Comparison of ENCODE assay signal across 11 mouse cellular contexts in the genomic region with DNA sequence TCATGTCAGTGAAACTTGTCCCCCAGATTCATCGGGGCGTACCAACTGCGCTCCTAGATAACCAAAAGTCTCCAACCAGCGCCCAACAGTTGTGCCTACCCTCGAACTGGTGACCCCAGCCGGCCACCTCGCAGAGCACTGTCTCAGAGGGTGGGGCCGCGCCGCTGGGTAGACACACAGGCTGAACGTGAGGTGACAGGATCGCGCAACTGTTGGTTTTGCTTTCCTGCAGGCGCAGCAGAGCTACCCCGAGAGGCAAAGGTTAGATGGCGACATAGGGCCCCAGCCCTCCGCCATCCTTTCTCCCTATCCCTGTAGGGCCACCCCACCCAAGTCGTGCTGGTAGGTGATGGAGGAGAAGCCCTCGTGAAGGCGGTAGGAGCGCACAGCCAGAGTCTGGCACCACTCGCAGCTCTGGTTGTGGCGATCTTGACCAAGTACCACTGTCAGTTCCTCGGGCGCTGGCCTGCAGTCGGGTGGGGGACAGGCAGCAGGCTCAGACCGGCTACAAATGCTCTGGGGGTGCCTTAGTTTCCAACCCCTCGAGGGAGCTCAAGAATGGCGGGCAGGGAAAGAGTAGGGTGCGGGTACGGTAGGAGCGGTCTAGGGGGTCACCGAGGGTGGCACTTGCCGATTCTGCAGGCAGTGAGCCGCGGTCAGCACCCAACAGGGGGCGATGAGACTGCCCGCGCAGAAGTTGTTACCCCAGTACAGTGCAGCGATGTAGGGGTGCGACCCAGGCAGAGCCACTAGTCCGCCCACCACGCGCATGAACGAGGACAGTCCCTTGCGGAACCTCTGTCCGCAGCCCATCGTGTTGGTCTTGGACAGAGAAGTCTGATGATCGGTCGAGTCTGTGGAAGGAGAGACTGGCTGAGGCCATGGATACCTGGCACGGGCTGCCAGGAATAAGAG. TPM values are rescaled to one million over a fixed set of nuclear protein-coding genes. Genes with fewer than 3 reads are reported as not detected.
A peak's percentile ranks its signal among the peaks of the same experiment; 100 is the strongest.
DNase-seq lines count a peak whose midpoint lies in the region; ATAC-seq and TF ChIP-seq lines count a peak whose summit lies in the region.
"Had no signal": no experiment of that assay in that cellular context is flagged by ENCODE, and none has a peak within 500 bp of the region (broad histone marks: within the 10 kb centered on the region; RNA-seq: fewer than 3 reads in every experiment).

No protein-coding gene starts in this region.

- no peak for TF ChIP-seq POLR2A in spleen, adult 2 months (IDR thresholded peaks at IDR 0.05; ENCODE audit: low read depth, low read length)
- no peak for TF ChIP-seq POLR2A in small intestine, adult 2 months (IDR thresholded peaks at IDR 0.05; ENCODE audit: low read depth, low read length)

- H3K9me3 ChIP-seq in forebrain, embryonic 10.5 days = no peaks in the 10 kb centered on the region; the same call in none of the 2 replicates
- no peaks in the 10 kb centered on the region for H3K9me3 ChIP-seq in forebrain, embryonic 11.5 days (ENCODE audit: control insufficient read depth, low read length)
- no peaks in the 10 kb centered on the region for H3K9me3 ChIP-seq in limb, embryonic 12.5 days

- TF ChIP-seq CTCF in spleen, adult 2 months (IDR thresholded peaks at IDR 0.05; ENCODE audit: extremely low read depth, insufficient read depth, insufficient read length, insufficient replicate concordance) = 0 out of 2 replicates have a peak, but pooled peaks have one; percentile 2
- TF ChIP-seq CTCF in small intestine, adult 2 months (IDR thresholded peaks at IDR 0.05; ENCODE audit: extremely low read depth, insufficient read length, insufficient replicate concordance, low read depth, low read length) = no peak

- no peak for DNase-seq in forebrain, embryonic 10.5 days (ENCODE audit: extremely low spot score, low spot score)
- DNase-seq in forebrain, embryonic 11.5 days (ENCODE audit: low spot score) = no peak
- no peak for DNase-seq in spleen, adult 2 months (ENCODE audit: low read depth in 1 of 2, low spot score in 2 of 2)
- DNase-seq in spleen, postnatal 4 days (ENCODE audit: low spot score in 2 of 2) = no peak
- no peak for DNase-seq in frontal cortex, postnatal 25 days (ENCODE audit: low spot score in 2 of 2)

- H3K4me1 ChIP-seq in forebrain, embryonic 10.5 days = peaks cover 30% of the 10 kb centered on the region
- no peaks in the 10 kb centered on the region; the same call in 1 of the 2 replicates for H3K4me1 ChIP-seq in forebrain, embryonic 11.5 days (replicated peaks; ENCODE audit: control insufficient read depth, insufficient read depth, low read length)
- H3K4me1 ChIP-seq in spleen, adult 2 months (ENCODE audit: control insufficient read depth, insufficient read depth, insufficient read length) = peaks cover 21% of the 10 kb centered on the region
- peaks cover 10% of the 10 kb centered on the region for H3K4me1 ChIP-seq in limb, embryonic 12.5 days (replicated peaks)
- H3K4me1 ChIP-seq in small intestine, adult 2 months (ENCODE audit: control insufficient read depth, insufficient read depth, insufficient read length, low read length) = peaks cover 18% of the 10 kb centered on the region

- no peak for ATAC-seq in forebrain, embryonic 11.5 days (replicated peaks; ENCODE audit: low FRiP score)
- ATAC-seq in limb, embryonic 12.5 days (ENCODE audit: insufficient number of reproducible peaks, insufficient read depth, low FRiP score, low TSS enrichment, low read depth) = no peak
- no peak for ATAC-seq in megakaryocyte-erythroid progenitor cell, adult 5-6 weeks (replicated peaks; ENCODE audit: low FRiP score, low TSS enrichment, poor library complexity, severe bottlenecking)

- H3K27me3 ChIP-seq in forebrain, embryonic 10.5 days (ENCODE audit: poor library complexity, severe bottlenecking) = peaks cover 64% of the 10 kb centered on the region
- H3K27me3 ChIP-seq in forebrain, embryonic 11.5 days (ENCODE audit: control insufficient read depth, insufficient read depth, low read length) = peaks cover 38% of the 10 kb centered on the region
- H3K27me3 ChIP-seq in spleen, adult 2 months (ENCODE audit: control insufficient read depth, insufficient read depth, low read length) = peaks cover 7% of the 10 kb centered on the region; the same call in 1 of the 2 replicates
- peaks cover 65% of the 10 kb centered on the region for H3K27me3 ChIP-seq in limb, embryonic 12.5 days
- H3K27me3 ChIP-seq in small intestine, adult 2 months (ENCODE audit: control insufficient read depth, insufficient read depth, low read length) = peaks cover 17% of the 10 kb centered on the region

- peak overlapping the region; percentile 35; the same call in 1 of the 2 replicates for H3K4me3 ChIP-seq in forebrain, embryonic 10.5 days
- H3K4me3 ChIP-seq in forebrain, embryonic 11.5 days (ENCODE audit: low read depth, low read length) = no peak overlapping the region
- H3K4me3 ChIP-seq in spleen, adult 2 months (ENCODE audit: extremely low read depth, insufficient read depth, insufficient read length) = no peak overlapping the region
- peak overlapping the region; percentile 21; the same call in 1 of the 2 replicates for H3K4me3 ChIP-seq in limb, embryonic 12.5 days (replicated peaks)
- H3K4me3 ChIP-seq in small intestine, adult 2 months (ENCODE audit: low read depth, low read length) = peak overlapping the region; percentile 26; the same call in 1 of the 2 replicates
- H3K4me3 ChIP-seq: myocyte had no signal

- no peak overlapping the region for H3K27ac ChIP-seq in forebrain, embryonic 10.5 days
- no peak overlapping the region for H3K27ac ChIP-seq in forebrain, embryonic 11.5 days (ENCODE audit: low read depth, low read length)
- H3K27ac ChIP-seq in spleen, adult 2 months (ENCODE audit: insufficient read depth, low read length) = no peak overlapping the region
- H3K27ac ChIP-seq in limb, embryonic 12.5 days = no peak overlapping the region
- no peak overlapping the region for H3K27ac ChIP-seq in small intestine, adult 2 months (ENCODE audit: insufficient read depth, low read depth, low read length)

- no peaks in the 10 kb centered on the region for H3K36me3 ChIP-seq in forebrain, embryonic 10.5 days (replicated peaks)
- no peaks in the 10 kb centered on the region for H3K36me3 ChIP-seq in forebrain, embryonic 11.5 days (ENCODE audit: control insufficient read depth, insufficient read depth, low read length)
- no peaks in the 10 kb centered on the region for H3K36me3 ChIP-seq in spleen, adult 2 months (ENCODE audit: control insufficient read depth, insufficient read depth, low read length)
- no peaks in the 10 kb centered on the region for H3K36me3 ChIP-seq in limb, embryonic 12.5 days
- no peaks in the 10 kb centered on the region for H3K36me3 ChIP-seq in small intestine, adult 2 months (ENCODE audit: control insufficient read depth, insufficient read depth, low read length)

- WGBS in forebrain, embryonic 10.5 days = 31% methylated on average over 51 of the region's 51 CpGs
- WGBS in forebrain, embryonic 11.5 days = 31% methylated on average over 51 of the region's 51 CpGs
- 25% methylated on average over 51 of the region's 51 CpGs for WGBS in spleen, adult 2 months
- 30% methylated on average over 51 of the region's 51 CpGs for WGBS in limb, embryonic 12.5 days
- 22% methylated on average over 51 of the region's 51 CpGs for WGBS in small intestine, adult 2 months

- no peak overlapping the region for H3K9ac ChIP-seq in forebrain, embryonic 11.5 days (ENCODE audit: low read length)
- H3K9ac ChIP-seq in limb, embryonic 12.5 days (replicated peaks) = 0 out of 2 replicates have a peak overlapping the region, but pooled peaks have one; percentile 18

- H3K4me2 ChIP-seq in forebrain, embryonic 11.5 days (ENCODE audit: low read depth, low read length, severe bottlenecking) = no peak overlapping the region
- peak overlapping the region; percentile 51; the same call in 1 of the 2 replicates for H3K4me2 ChIP-seq in limb, embryonic 12.5 days

RNA-seq across cellular contexts. Expression of a gene that starts 5.2 kb away (rescaled TPM):
- polyA plus RNA-seq in forebrain, embryonic 10.5 days (2016; fragmentation: Nextera tagmentation; extraction: Ambion mirVana) = not detected in 2 replicates
- not detected in 2 replicates for polyA plus RNA-seq in forebrain, embryonic 11.5 days (2014; fragmentation: Nextera tagmentation; extraction: Ambion mirVana)
- polyA plus RNA-seq in spleen, adult 2 months (2012; rRNA removed) = not detected in 2 replicates
- not detected in 2 replicates for polyA plus RNA-seq in limb, embryonic 12.5 days (2016; fragmentation: Nextera tagmentation; extraction: Ambion mirVana)
- polyA plus RNA-seq in small intestine, adult 2 months (2012; rRNA removed) = not detected in 2 replicates
- not detected in 2 replicates for total RNA-seq in megakaryocyte-erythroid progenitor cell, adult 5-6 weeks (2014; fragmentation: Nextera tagmentation)
- not detected in 2 replicates for total RNA-seq in megakaryocyte-erythroid progenitor cell, adult 5-6 weeks (2017)
- total RNA-seq: adrenal gland, postnatal 4 days; heart, adult 2 months had no signal
- polyA plus RNA-seq: heart, adult 2 months; myocyte had no signal

RNA-seq across cellular contexts. Expression of a gene that starts 6.3 kb away (rescaled TPM):
- not detected in 2 replicates for polyA plus RNA-seq in forebrain, embryonic 10.5 days (2016; fragmentation: Nextera tagmentation; extraction: Ambion mirVana)
- polyA plus RNA-seq in forebrain, embryonic 11.5 days (2014; fragmentation: Nextera tagmentation; extraction: Ambion mirVana) = not detected in 2 replicates
- 0.64 and 1.6 TPM in 2 replicates for polyA plus RNA-seq in spleen, adult 2 months (2012; rRNA removed)
- 0.18 TPM in 1 of 2 replicates, not detected in the other for polyA plus RNA-seq in limb, embryonic 12.5 days (2016; fragmentation: Nextera tagmentation; extraction: Ambion mirVana)
- 0.41 and 0.60 TPM in 2 replicates for polyA plus RNA-seq in small intestine, adult 2 months (2012; rRNA removed)
- total RNA-seq in megakaryocyte-erythroid progenitor cell, adult 5-6 weeks (2014; fragmentation: Nextera tagmentation) = not detected in 2 replicates
- not detected in 2 replicates for total RNA-seq in megakaryocyte-erythroid progenitor cell, adult 5-6 weeks (2017)
- total RNA-seq: heart, adult 2 months had no signal
- polyA plus RNA-seq: heart, adult 2 months; myocyte had no signal

RNA-seq across cellular contexts. Expression of a gene that starts 22.3 kb away (rescaled TPM):
- polyA plus RNA-seq in forebrain, embryonic 10.5 days (2016; fragmentation: Nextera tagmentation; extraction: Ambion mirVana) = not detected in 2 replicates
- not detected in 2 replicates for polyA plus RNA-seq in forebrain, embryonic 11.5 days (2014; fragmentation: Nextera tagmentation; extraction: Ambion mirVana)
- 0.87 and 2.2 TPM in 2 replicates for polyA plus RNA-seq in spleen, adult 2 months (2012; rRNA removed)
- not detected in 2 replicates for polyA plus RNA-seq in limb, embryonic 12.5 days (2016; fragmentation: Nextera tagmentation; extraction: Ambion mirVana)
- polyA plus RNA-seq in small intestine, adult 2 months (2012; rRNA removed) = 0.05 and 0.60 TPM in 2 replicates
- total RNA-seq in megakaryocyte-erythroid progenitor cell, adult 5-6 weeks (2014; fragmentation: Nextera tagmentation) = not detected in 2 replicates
- not detected in 2 replicates for total RNA-seq in megakaryocyte-erythroid progenitor cell, adult 5-6 weeks (2017)
- total RNA-seq: heart, adult 2 months had no signal

RNA-seq across cellular contexts. Expression of a gene that starts 24.6 kb away (rescaled TPM):
- 44.8 and 51.1 TPM in 2 replicates for polyA plus RNA-seq in forebrain, embryonic 10.5 days (2016; fragmentation: Nextera tagmentation; extraction: Ambion mirVana)
- 69.5 and 79.2 TPM in 2 replicates for polyA plus RNA-seq in forebrain, embryonic 11.5 days (2014; fragmentation: Nextera tagmentation; extraction: Ambion mirVana)
- 189 and 229 TPM in 2 replicates for polyA plus RNA-seq in spleen, adult 2 months (2012; rRNA removed)
- polyA plus RNA-seq in limb, embryonic 12.5 days (2016; fragmentation: Nextera tagmentation; extraction: Ambion mirVana) = 66.6 and 69.1 TPM in 2 replicates
- polyA plus RNA-seq in small intestine, adult 2 months (2012; rRNA removed) = 21.1 and 38.4 TPM in 2 replicates
- total RNA-seq in megakaryocyte-erythroid progenitor cell, adult 5-6 weeks (2014; fragmentation: Nextera tagmentation) = 61.4 and 80.6 TPM in 2 replicates
- total RNA-seq in megakaryocyte-erythroid progenitor cell, adult 5-6 weeks (2017) = 67.7 and 82.4 TPM in 2 replicates

RNA-seq across cellular contexts. Expression of a gene that starts 43.8 kb away (rescaled TPM):
- 0.75 and 0.88 TPM in 2 replicates for polyA plus RNA-seq in forebrain, embryonic 10.5 days (2016; fragmentation: Nextera tagmentation; extraction: Ambion mirVana)
- polyA plus RNA-seq in forebrain, embryonic 11.5 days (2014; fragmentation: Nextera tagmentation; extraction: Ambion mirVana) = 2.3 and 3.9 TPM in 2 replicates
- polyA plus RNA-seq in spleen, adult 2 months (2012; rRNA removed) = 16.2 and 33.9 TPM in 2 replicates
- polyA plus RNA-seq in limb, embryonic 12.5 days (2016; fragmentation: Nextera tagmentation; extraction: Ambion mirVana) = 0.67 and 1.1 TPM in 2 replicates
- polyA plus RNA-seq in small intestine, adult 2 months (2012; rRNA removed) = 5.9 and 8.2 TPM in 2 replicates
- total RNA-seq in megakaryocyte-erythroid progenitor cell, adult 5-6 weeks (2014; fragmentation: Nextera tagmentation) = not detected in 2 replicates
- not detected in 2 replicates for total RNA-seq in megakaryocyte-erythroid progenitor cell, adult 5-6 weeks (2017)

Comparison
In these comparisons a context has a peak if more than half of its experiments do, and no peak if none do; other contexts are left out.
1. H3K4me3 ChIP-seq: peak in forebrain, embryonic 10.5 days (single experiment), limb, embryonic 12.5 days (single experiment) and small intestine, adult 2 months (single experiment); none in forebrain, embryonic 11.5 days (single experiment) and spleen, adult 2 months (single experiment).